Comparison of ENCODE assay signal across 19 mouse cellular contexts in the genomic region with DNA sequence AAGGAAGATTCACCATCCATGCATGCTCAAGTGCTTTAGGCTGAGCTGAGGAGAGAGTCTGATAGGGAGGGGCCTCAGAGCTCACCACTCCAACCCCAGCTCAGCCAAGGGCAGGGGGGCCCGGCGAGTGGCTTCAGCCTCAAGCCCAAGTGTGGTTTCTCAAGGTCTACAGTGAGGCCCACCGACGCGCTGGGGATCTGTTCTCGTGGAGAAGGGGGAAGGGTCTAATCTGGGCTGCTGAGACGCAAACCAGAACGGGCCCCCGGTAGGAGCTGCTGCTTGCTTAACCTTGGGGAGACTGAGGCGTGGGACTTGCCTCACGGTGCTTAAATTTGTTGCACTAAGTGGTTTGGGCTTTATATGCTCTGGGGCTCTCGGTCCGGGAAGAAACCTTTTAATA.
DNase-seq lines count a peak whose midpoint lies in the region; ATAC-seq and TF ChIP-seq lines count a peak whose summit lies in the region.
"Had no signal": no experiment of that assay in that cellular context is flagged by ENCODE, and none has a peak within 500 bp of the region (broad histone marks: within the 10 kb centered on the region; RNA-seq: fewer than 3 reads in every experiment).

No protein-coding gene starts in this region.

- no peak overlapping the region; the same call in 1 of the 2 replicates for H3K9ac ChIP-seq in hindbrain, embryonic 16.5 days (ENCODE audit: low read depth, low read length)
- no peak overlapping the region for H3K9ac ChIP-seq in hindbrain, embryonic 13.5 days
- H3K9ac ChIP-seq in neural tube, embryonic 13.5 days: no peak overlapping the region
- H3K9ac ChIP-seq in intestine, postnatal 0 days (ENCODE audit: low read depth, low read length): no peak overlapping the region
- H3K9ac ChIP-seq in stomach, embryonic 16.5 days (ENCODE audit: low read length): 0 out of 2 replicates have a peak overlapping the region, but pooled peaks have one; percentile 29
- H3K9ac ChIP-seq: forebrain, postnatal 0 days; midbrain, embryonic 12.5 days had no signal

- H3K27me3 ChIP-seq in hindbrain, embryonic 16.5 days (replicated peaks; ENCODE audit: control insufficient read depth, insufficient read depth, low read length): no peaks in the 10 kb centered on the region
- H3K27me3 ChIP-seq in hindbrain, embryonic 13.5 days: no peaks in the 10 kb centered on the region
- no peaks in the 10 kb centered on the region for H3K27me3 ChIP-seq in neural tube, embryonic 13.5 days
- no peaks in the 10 kb centered on the region for H3K27me3 ChIP-seq in intestine, postnatal 0 days (replicated peaks; ENCODE audit: control insufficient read depth, insufficient read depth, low read length)
- H3K27me3 ChIP-seq in stomach, embryonic 16.5 days (ENCODE audit: control insufficient read depth, insufficient read depth, low read length): no peaks in the 10 kb centered on the region

- H3K4me2 ChIP-seq in hindbrain, embryonic 16.5 days (ENCODE audit: low read length): no peak overlapping the region
- H3K4me2 ChIP-seq in hindbrain, embryonic 13.5 days: no peak overlapping the region
- H3K4me2 ChIP-seq in neural tube, embryonic 13.5 days: no peak overlapping the region
- peak overlapping the region; percentile 41; the same call in 1 of the 2 replicates for H3K4me2 ChIP-seq in intestine, postnatal 0 days (replicated peaks; ENCODE audit: low read depth)
- H3K4me2 ChIP-seq in stomach, embryonic 16.5 days (ENCODE audit: low read depth, low read length): peak overlapping the region; percentile 44; the same call in 1 of the 2 replicates
- H3K4me2 ChIP-seq: midbrain, embryonic 12.5 days had no signal

- H3K36me3 ChIP-seq in hindbrain, embryonic 16.5 days (ENCODE audit: control insufficient read depth, insufficient read depth, low read length): no peaks in the 10 kb centered on the region
- H3K36me3 ChIP-seq in hindbrain, embryonic 13.5 days: no peaks in the 10 kb centered on the region
- no peaks in the 10 kb centered on the region for H3K36me3 ChIP-seq in neural tube, embryonic 13.5 days
- no peaks in the 10 kb centered on the region for H3K36me3 ChIP-seq in intestine, postnatal 0 days (ENCODE audit: control insufficient read depth, insufficient read depth)
- no peaks in the 10 kb centered on the region for H3K36me3 ChIP-seq in stomach, embryonic 16.5 days (ENCODE audit: control insufficient read depth, insufficient read depth, low read length)
- H3K36me3 ChIP-seq: G1E; hindbrain, embryonic 10.5 days; midbrain, embryonic 12.5 days had no signal

- WGBS in hindbrain, embryonic 16.5 days: 62% methylated on average over 13 of the region's 13 CpGs
- WGBS in hindbrain, embryonic 13.5 days: 73% methylated on average over 13 of the region's 13 CpGs
- WGBS in neural tube, embryonic 13.5 days: 64% methylated on average over 13 of the region's 13 CpGs
- WGBS in intestine, postnatal 0 days: 23% methylated on average over 13 of the region's 13 CpGs
- WGBS in stomach, embryonic 16.5 days: 39% methylated on average over 13 of the region's 13 CpGs

- no peak overlapping the region for H3K27ac ChIP-seq in hindbrain, embryonic 16.5 days (ENCODE audit: low read depth, low read length)
- H3K27ac ChIP-seq in hindbrain, embryonic 13.5 days: no peak overlapping the region
- H3K27ac ChIP-seq in neural tube, embryonic 13.5 days (replicated peaks): 0 out of 2 replicates have a peak overlapping the region, but pooled peaks have one; percentile 33
- H3K27ac ChIP-seq in intestine, postnatal 0 days (ENCODE audit: low read depth, low read length): no peak overlapping the region
- H3K27ac ChIP-seq in stomach, embryonic 16.5 days (ENCODE audit: low read length): no peak overlapping the region
- H3K27ac ChIP-seq: hindbrain, embryonic 10.5 days; midbrain, embryonic 12.5 days had no signal

- H3K9me3 ChIP-seq in hindbrain, embryonic 16.5 days (ENCODE audit: control insufficient read depth, low read length): no peaks in the 10 kb centered on the region
- H3K9me3 ChIP-seq in hindbrain, embryonic 13.5 days: no peaks in the 10 kb centered on the region
- H3K9me3 ChIP-seq in neural tube, embryonic 13.5 days: no peaks in the 10 kb centered on the region
- H3K9me3 ChIP-seq in intestine, postnatal 0 days (ENCODE audit: control insufficient read depth): no peaks in the 10 kb centered on the region
- no peaks in the 10 kb centered on the region for H3K9me3 ChIP-seq in stomach, embryonic 16.5 days (replicated peaks; ENCODE audit: control insufficient read depth, low read length)
- H3K9me3 ChIP-seq: G1E; hindbrain, embryonic 10.5 days; midbrain, embryonic 12.5 days had no signal

- ATAC-seq in hindbrain, embryonic 16.5 days: 0 out of 2 replicates have a peak, but pooled peaks have one; percentile 14
- ATAC-seq in hindbrain, embryonic 13.5 days (ENCODE audit: low FRiP score): no peak
- ATAC-seq in neural tube, embryonic 13.5 days (ENCODE audit: low read depth): no peak
- no peak for ATAC-seq in intestine, postnatal 0 days
- peak; percentile 23; the same call in 1 of the 2 replicates for ATAC-seq in stomach, embryonic 16.5 days (ENCODE audit: insufficient read depth, low FRiP score)
- ATAC-seq in cerebellum, adult (ENCODE audit: insufficient number of reproducible peaks, low FRiP score, low TSS enrichment): no peak

- no peaks in the 10 kb centered on the region for H3K4me1 ChIP-seq in hindbrain, embryonic 16.5 days (ENCODE audit: control insufficient read depth, insufficient read depth, low read depth, low read length)
- peaks cover 6% of the 10 kb centered on the region for H3K4me1 ChIP-seq in hindbrain, embryonic 13.5 days (replicated peaks)
- peaks cover 21% of the 10 kb centered on the region for H3K4me1 ChIP-seq in neural tube, embryonic 13.5 days (replicated peaks)
- H3K4me1 ChIP-seq in intestine, postnatal 0 days (replicated peaks; ENCODE audit: control insufficient read depth, insufficient read depth, low read length): no peaks in the 10 kb centered on the region; the same call in 1 of the 2 replicates
- peaks cover 13% of the 10 kb centered on the region; the same call in 1 of the 2 replicates for H3K4me1 ChIP-seq in stomach, embryonic 16.5 days (ENCODE audit: control insufficient read depth, insufficient read depth, low read length)

- no peak overlapping the region for H3K4me3 ChIP-seq in hindbrain, embryonic 16.5 days (ENCODE audit: low read length)
- no peak overlapping the region for H3K4me3 ChIP-seq in hindbrain, embryonic 13.5 days
- H3K4me3 ChIP-seq in neural tube, embryonic 13.5 days: no peak overlapping the region
- no peak overlapping the region for H3K4me3 ChIP-seq in intestine, postnatal 0 days (ENCODE audit: low read depth, low read length)
- H3K4me3 ChIP-seq in stomach, embryonic 16.5 days (replicated peaks; ENCODE audit: low read length): no peak overlapping the region
- H3K4me3 ChIP-seq: hindbrain, embryonic 10.5 days; midbrain, embryonic 12.5 days had no signal

- no peak for DNase-seq in neural tube, embryonic 10.5 days (ENCODE audit: extremely low spot score, low spot score)
- no peak for DNase-seq in spleen, postnatal 10 days (ENCODE audit: low spot score in 2 of 2)
- DNase-seq: adrenal gland, postnatal 25 days; B cell, adult 2 months; cerebellum, postnatal 14 days; forebrain, postnatal 0 days; gastrocnemius, postnatal 25 days; kidney, adult 8-10 months; lung, postnatal 14 days; right cerebral cortex, postnatal 4 days had no signal

- no peak for TF ChIP-seq CTCF in intestine, postnatal 0 days (IDR thresholded peaks at IDR 0.05; ENCODE audit: low read depth)

Comparison
In these comparisons a context has a peak if more than half of its experiments do, and no peak if none do; other contexts are left out.
1. ATAC-seq: peak in hindbrain, embryonic 16.5 days (single experiment) and stomach, embryonic 16.5 days (single experiment); none in hindbrain, embryonic 13.5 days (single experiment), neural tube, embryonic 13.5 days (single experiment), intestine, postnatal 0 days (single experiment) and cerebellum, adult (single experiment).
2. H3K4me2 ChIP-seq: peak in intestine, postnatal 0 days (single experiment) and stomach, embryonic 16.5 days (single experiment); none in hindbrain, embryonic 16.5 days (single experiment), hindbrain, embryonic 13.5 days (single experiment) and neural tube, embryonic 13.5 days (single experiment).